Mouse (Mus musculus) activated CD4-positive, CD25-positive, alpha-beta regulatory T cell, adult 4 months (primary cell): ENCODE data around the gene Tmem81. TPM values are rescaled to one million over a fixed set of nuclear protein-coding genes. Genes with fewer than 3 reads are reported as not detected.
"Not testable (repeated sequence)": the region's sequence is repeated elsewhere in the genome, so short reads cannot be mapped to it uniquely, and the experiment has no call there.

ENCODE experiments used
- ATAC-seq: one replicate; pipeline ENCODE4 v1.8.0; 2017
- polyA plus RNA-seq, 2 experiments: library from polyadenylated mRNA; unstranded; fragments of 100-300 nt; shearing (Covaris generic); gene quantifications; one replicate each; pipeline ENCODE4 v1.2.1; 2017

Gene Tmem81
- polyA plus RNA-seq: 1 to 10 TPM; 3.2 to 6.5 TPM

- ATAC-seq: no peak
Observed at GRCm38 (mm10) chr1:132506058-132506457, at the start of gene Tmem81. TSS of gene Tmem81 (plus strand) at chr1:132506230.

GRCm38 (mm10) chr1:132464651-132465050 is 41.4 kb upstream of the Tmem81 start:
- ATAC-seq: no peak

GRCm38 (mm10) chr1:132468926-132469325 is 37.1 kb upstream of the Tmem81 start:
- no peak for ATAC-seq

- no peak for ATAC-seq
Observed at GRCm38 (mm10) chr1:132469519-132469918, 36.5 kb upstream of the Tmem81 start.

GRCm38 (mm10) chr1:132470031-132470430 is 36.0 kb upstream of the Tmem81 start:
- not testable (repeated sequence) for ATAC-seq

- no peak for ATAC-seq
Observed at GRCm38 (mm10) chr1:132471032-132471431, 35.0 kb upstream of the Tmem81 start.

- ATAC-seq: no peak
Observed at GRCm38 (mm10) chr1:132471499-132471898, 34.5 kb upstream of the Tmem81 start.

GRCm38 (mm10) chr1:132472537-132472936 is 33.5 kb upstream of the Tmem81 start:
- ATAC-seq: no peak

GRCm38 (mm10) chr1:132474496-132474895 is 31.5 kb upstream of the Tmem81 start:
- ATAC-seq: no peak

- ATAC-seq: peak; percentile 38
Observed at GRCm38 (mm10) chr1:132476575-132476927, 29.5 kb upstream of the Tmem81 start.

GRCm38 (mm10) chr1:132476928-132477691 is 28.9 kb upstream of the Tmem81 start, which contains the start of gene Rbbp5:
TSS of gene Rbbp5 (plus strand) at chr1:132477365.
- peak; percentile 82 for ATAC-seq

GRCm38 (mm10) chr1:132479438-132479837 is 26.6 kb upstream of the Tmem81 start:
- no peak for ATAC-seq

- ATAC-seq: no peak
Observed at GRCm38 (mm10) chr1:132481619-132482018, 24.4 kb upstream of the Tmem81 start.

GRCm38 (mm10) chr1:132483234-132483633 is 22.8 kb upstream of the Tmem81 start:
- no peak for ATAC-seq

GRCm38 (mm10) chr1:132483759-132484158 is 22.3 kb upstream of the Tmem81 start:
- ATAC-seq: no peak

- no peak for ATAC-seq
Observed at GRCm38 (mm10) chr1:132500535-132500934, 5.5 kb upstream of the Tmem81 start.

- ATAC-seq: no peak
Observed at GRCm38 (mm10) chr1:132505155-132505554, 875 bp upstream of the Tmem81 start.

- no peak for ATAC-seq
Observed at GRCm38 (mm10) chr1:132506656-132507055, 626 bp downstream of the Tmem81 start.

- no peak for ATAC-seq
Observed at GRCm38 (mm10) chr1:132509771-132510170, 3.7 kb downstream of the Tmem81 start.

- no peak for ATAC-seq
Observed at GRCm38 (mm10) chr1:132511521-132511920, 5.5 kb downstream of the Tmem81 start.

GRCm38 (mm10) chr1:132512106-132512505 is 6.1 kb downstream of the Tmem81 start:
- no peak for ATAC-seq

GRCm38 (mm10) chr1:132515339-132515738 is 9.3 kb downstream of the Tmem81 start:
- no peak for ATAC-seq

GRCm38 (mm10) chr1:132516776-132517175 is 10.7 kb downstream of the Tmem81 start:
- ATAC-seq: no peak

GRCm38 (mm10) chr1:132518621-132519020 is 12.6 kb downstream of the Tmem81 start:
- no peak for ATAC-seq

GRCm38 (mm10) chr1:132519734-132520133 is 13.7 kb downstream of the Tmem81 start:
- ATAC-seq: no peak
